Mouse (Mus musculus) heart, postnatal 25 days (tissue): ENCODE results near the gene Man1c1. TPM values are rescaled to one million over a fixed set of nuclear protein-coding genes. Genes with fewer than 3 reads are reported as not detected.

Experiments used
- DNase-seq: peaks from one replicate; pipeline ENCODE4 v3.0.0; 2022; ENCODE audit warnings: low spot score
- intact Hi-C: fragments of 180-260 bp; cut with DNase I; formaldehyde crosslinking; loops from one replicate; pipeline ENCODE4 v1.15.1; 2025
- total RNA-seq, 2 experiments: library from RNA; stranded (reverse); gene quantifications; 2 replicates each; pipeline ENCODE4 v1.2.3; 2021

The Man1c1 gene
- total RNA-seq = 10 to 100 TPM; 21.0 to 25.0 TPM

- peak; percentile 98 for DNase-seq
- intact Hi-C loops = loop anchor here (1.0 to 5.0 kb wide), 3 partner anchors 63 to 122 kb away; partner anchors contain the start of gene Ldlrap1
Measured at GRCm38 (mm10) chr4:134703835-134704546, at the start of gene Man1c1. Man1c1 (minus strand) TSS chr4:134704290.

- intact Hi-C loops = no loop called here
- no peak for DNase-seq
Measured at GRCm38 (mm10) chr4:134753516-134754261, 49.6 kb upstream of the Man1c1 start.

- DNase-seq = no peak
- intact Hi-C loops = no loop called here
Measured at GRCm38 (mm10) chr4:134752911-134753426, 48.9 kb upstream of the Man1c1 start.

GRCm38 (mm10) chr4:134751682-134752380 lies 47.7 kb upstream of the Man1c1 start:
- DNase-seq = no peak
- intact Hi-C loops = no loop called here

GRCm38 (mm10) chr4:134750825-134751224 lies 46.7 kb upstream of the Man1c1 start:
- intact Hi-C loops = no loop called here
- no peak for DNase-seq

- intact Hi-C loops = no loop called here
- DNase-seq = no peak
Measured at GRCm38 (mm10) chr4:134750263-134750662, 46.2 kb upstream of the Man1c1 start.

GRCm38 (mm10) chr4:134749301-134750030 lies 45.4 kb upstream of the Man1c1 start:
- intact Hi-C loops = loop anchor here (5.0 kb wide), 1 partner anchor 43 kb away; no protein-coding TSS in a partner anchor
- DNase-seq = no peak

GRCm38 (mm10) chr4:134745900-134746661 lies 42.0 kb upstream of the Man1c1 start:
- no peak for DNase-seq
- intact Hi-C loops = loop anchor here (2.0 to 5.0 kb wide), 2 partner anchors 21 to 46 kb away; no protein-coding TSS in a partner anchor

GRCm38 (mm10) chr4:134743881-134744633 lies 40.0 kb upstream of the Man1c1 start:
- DNase-seq = no peak
- intact Hi-C loops = loop anchor here (2.0 kb wide), 1 partner anchor 19 kb away; no protein-coding TSS in a partner anchor

- DNase-seq = no peak
- intact Hi-C loops = no loop called here
Measured at GRCm38 (mm10) chr4:134741949-134742348, 37.9 kb upstream of the Man1c1 start.

- intact Hi-C loops = no loop called here
- DNase-seq = no peak
Measured at GRCm38 (mm10) chr4:134740186-134740585, 36.1 kb upstream of the Man1c1 start.

GRCm38 (mm10) chr4:134739530-134739929 lies 35.4 kb upstream of the Man1c1 start:
- intact Hi-C loops = no loop called here
- no peak for DNase-seq

GRCm38 (mm10) chr4:134737365-134737910 lies 33.3 kb upstream of the Man1c1 start:
- DNase-seq = no peak
- intact Hi-C loops = no loop called here

- intact Hi-C loops = no loop called here
- no peak for DNase-seq
Measured at GRCm38 (mm10) chr4:134736147-134736546, 32.1 kb upstream of the Man1c1 start.

- intact Hi-C loops = no loop called here
Measured at GRCm38 (mm10) chr4:134734629-134735081, 30.6 kb upstream of the Man1c1 start.

GRCm38 (mm10) chr4:134734038-134734628 lies 30.0 kb upstream of the Man1c1 start:
- peak; percentile 71 for DNase-seq
- intact Hi-C loops = no loop called here

More at GRCm38 (mm10) chr4:134734629-134735081, 30.6 kb upstream of the Man1c1 start:
- DNase-seq = peak; percentile 57

- intact Hi-C loops = no loop called here
- no peak for DNase-seq
Measured at GRCm38 (mm10) chr4:134733371-134733770, 29.3 kb upstream of the Man1c1 start.
